Mouse (Mus musculus) embryonic facial prominence, embryonic 15.5 days (tissue): Measurements from ENCODE around the gene Emilin2. TPM values are rescaled to one million over a fixed set of nuclear protein-coding genes. Genes with fewer than 3 reads are reported as not detected.
"Not testable (repeated sequence)": the region's sequence is repeated elsewhere in the genome, so short reads cannot be mapped to it uniquely, and the experiment has no call there.

Experiments
- ATAC-seq: fragments of 200-750 bp; cut with Nextera tagmentation; 2 replicates; pipeline ENCODE4 v1.8.0; 2017; ENCODE audit warnings: low read depth, moderate TSS enrichment; ENCODE audit not compliant: insufficient number of reproducible peaks, low FRiP score, low TSS enrichment
- H3K27ac ChIP-seq: fragments of 300-500 bp; sonication (generic); replicated peaks from 2 replicates; pipeline ENCODE4 v1.5.1; 2015; ENCODE audit warnings: mild to moderate bottlenecking, inconsistent platforms
- H3K27me3 ChIP-seq: fragments of 300-500 bp; sonication (generic); 2 replicates; pipeline ENCODE4 v1.6.1; 2015; ENCODE audit warnings: inconsistent platforms
- H3K36me3 ChIP-seq: fragments of 300-500 bp; sonication (generic); 2 replicates; pipeline ENCODE4 v1.6.1; 2015; ENCODE audit warnings: mild to moderate bottlenecking, inconsistent platforms
- H3K4me1 ChIP-seq: fragments of 300-500 bp; sonication (generic); 2 replicates; pipeline ENCODE4 v1.6.1; 2015; ENCODE audit warnings: inconsistent platforms
- H3K4me2 ChIP-seq: fragments of 300-500 bp; sonication (generic); replicated peaks from 2 replicates; pipeline ENCODE4 v1.6.1; 2015; ENCODE audit warnings: mild to moderate bottlenecking, inconsistent platforms
- H3K4me3 ChIP-seq: fragments of 300-500 bp; sonication (generic); replicated peaks from 2 replicates; pipeline ENCODE4 v1.5.1; 2015; ENCODE audit warnings: mild to moderate bottlenecking, inconsistent platforms
- H3K9ac ChIP-seq: fragments of 300-500 bp; sonication (generic); 2 replicates; pipeline ENCODE4 v1.6.1; 2015; ENCODE audit warnings: inconsistent platforms
- H3K9me3 ChIP-seq: fragments of 300-500 bp; sonication (generic); replicated peaks from 2 replicates; pipeline ENCODE4 v1.6.1; 2016; ENCODE audit warnings: inconsistent platforms
- WGBS: fragments of 180-500 bp; shearing (Covaris S2); methylation state at CpG from one replicate; pipeline ENCODE4 v1.1.7; 2015; 5-methylcytosine and 5-hydroxymethylcytosine counted together
- polyA plus RNA-seq: library from polyadenylated mRNA; unstranded; fragments of >200 nt; fragmentation: Nextera tagmentation; extraction: Ambion mirVana; gene quantifications from 2 replicates; pipeline ENCODE4 v1.2.1, GENCODE M21; 2015

The Emilin2 gene
- 26.3 and 31.7 TPM in 2 replicates for polyA plus RNA-seq

GRCm38 (mm10) chr17:71311340-71312171, at the start of gene Emilin2:
Gene Emilin2 (minus strand): TSS chr17:71311978.
- Histone ChIP-seq H3K4me3 (peak within 1 kb of the TSS; percentile 64), H3K4me1 (peaks cover 21% of the 10 kb centered on the region), H3K9ac (peak within 1 kb of the TSS; percentile 64), H3K4me2 (peak within 1 kb of the TSS; percentile 99), H3K27me3 (peaks cover 33% of the 10 kb centered on the region), H3K9me3 (no peaks in the 10 kb centered on the region), H3K36me3 (no peaks in the 10 kb centered on the region), H3K27ac (peak within 1 kb of the TSS; percentile 83)
- WGBS: 9% methylated on average over 20 of the region's 20 CpGs
- no peak for ATAC-seq

- peaks cover 43% of the 10 kb centered on the region for H3K36me3 ChIP-seq
- H3K4me1 ChIP-seq: no peaks in the 10 kb centered on the region
Measured at GRCm38 (mm10) chr17:71355526-71355925, 43.7 kb upstream of the Emilin2 start.

DNA sequence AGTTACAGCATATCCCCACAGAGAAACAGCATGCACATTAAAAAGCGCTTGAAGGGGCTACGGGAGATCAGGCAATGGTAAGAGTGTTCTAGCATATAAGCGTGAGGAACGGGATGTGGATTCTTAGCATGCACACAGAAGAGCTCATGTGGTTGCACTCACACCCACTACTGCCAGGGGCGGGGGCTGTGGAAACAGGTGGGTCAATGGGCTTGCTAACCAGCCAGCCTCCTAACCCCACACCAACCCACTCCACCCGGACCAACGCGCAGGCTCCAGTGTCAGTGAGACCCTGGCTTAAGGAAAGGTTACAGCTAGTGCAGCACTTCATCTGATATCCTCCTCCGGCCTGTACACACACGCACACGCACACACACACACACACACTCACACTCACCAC, 42.4 kb upstream of the Emilin2 start:
- Histone ChIP-seq H3K27me3 (no peaks in the 10 kb centered on the region), H3K4me3 (no peak overlapping the region), H3K4me2 (no peak overlapping the region), H3K27ac (no peak overlapping the region), H3K9me3 (no peaks in the 10 kb centered on the region), H3K9ac (no peak overlapping the region), H3K4me1 (no peaks in the 10 kb centered on the region), H3K36me3 (peaks cover 41% of the 10 kb centered on the region)
- WGBS: 90% methylated on average over 11 of the region's 11 CpGs
- no peak for ATAC-seq

More at GRCm38 (mm10) chr17:71355526-71355925, 43.7 kb upstream of the Emilin2 start:
- Histone ChIP-seq H3K27me3 (no peaks in the 10 kb centered on the region), H3K9me3 (no peaks in the 10 kb centered on the region), H3K4me3 (no peak overlapping the region), H3K9ac (no peak overlapping the region), H3K27ac (no peak overlapping the region), H3K4me2 (no peak overlapping the region)
- WGBS: 59% methylated on average over 3 of the region's 3 CpGs
- ATAC-seq: no peak

- no peak overlapping the region for H3K4me2 ChIP-seq
- H3K4me3 ChIP-seq: no peak overlapping the region
- H3K4me1 ChIP-seq: no peaks in the 10 kb centered on the region
- H3K36me3 ChIP-seq: peaks cover 60% of the 10 kb centered on the region
- H3K27me3 ChIP-seq: no peaks in the 10 kb centered on the region
- no peaks in the 10 kb centered on the region for H3K9me3 ChIP-seq
- no peak for ATAC-seq
- 78% methylated on average over 3 of the region's 3 CpGs for WGBS
- H3K9ac ChIP-seq: no peak overlapping the region
- H3K27ac ChIP-seq: no peak overlapping the region
Measured at GRCm38 (mm10) chr17:71348188-71348587, 36.4 kb upstream of the Emilin2 start.

DNA sequence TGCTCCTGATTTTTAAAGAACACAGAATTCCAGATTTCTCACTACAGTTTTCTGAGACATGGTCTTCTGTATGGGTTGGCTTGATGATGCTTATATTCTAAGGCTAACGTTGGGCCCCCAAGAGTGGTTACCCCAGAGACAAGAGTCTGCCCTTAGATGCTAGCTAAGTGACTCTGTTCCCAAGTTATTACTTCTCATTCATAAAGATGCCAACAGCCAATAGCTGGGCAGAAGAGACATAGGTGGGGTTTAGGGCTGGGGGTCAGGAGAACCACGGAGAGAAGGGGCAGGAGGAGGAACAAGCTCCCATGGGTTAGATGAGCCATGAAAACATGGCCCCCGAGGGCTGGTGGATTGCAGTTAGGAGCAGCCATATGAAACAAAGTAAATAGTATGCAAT, 30.2 kb upstream of the Emilin2 start:
- H3K4me1 ChIP-seq: no peaks in the 10 kb centered on the region
- no peaks in the 10 kb centered on the region for H3K27me3 ChIP-seq
- no peak for ATAC-seq
- H3K9ac ChIP-seq: no peak overlapping the region
- H3K36me3 ChIP-seq: peaks cover 16% of the 10 kb centered on the region
- 74% methylated on average over 3 of the region's 3 CpGs for WGBS
- no peak overlapping the region for H3K4me3 ChIP-seq
- H3K27ac ChIP-seq: no peak overlapping the region
- no peak overlapping the region for H3K4me2 ChIP-seq
- H3K9me3 ChIP-seq: no peaks in the 10 kb centered on the region

DNA sequence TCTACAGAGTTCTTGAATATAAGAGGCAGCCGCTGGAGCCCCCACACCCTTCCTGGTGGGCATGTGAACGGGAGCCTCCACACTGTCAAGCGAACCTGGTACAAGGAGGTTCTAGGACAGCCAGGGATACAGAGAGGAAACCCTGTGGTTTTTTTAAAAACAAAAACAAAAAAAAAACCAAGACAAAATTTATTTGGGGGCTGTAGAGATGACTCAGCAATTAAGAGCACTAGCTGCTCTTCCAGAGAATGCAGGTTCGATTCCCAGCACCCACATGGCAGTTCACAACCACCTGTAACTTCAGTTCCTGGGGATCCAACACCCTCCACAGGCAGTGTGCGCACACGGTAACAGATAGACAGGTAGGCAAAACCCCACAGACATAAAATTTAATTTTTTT, 26.8 kb upstream of the Emilin2 start:
- Histone ChIP-seq H3K9me3 (no peaks in the 10 kb centered on the region), H3K4me3 (no peak overlapping the region), H3K27me3 (no peaks in the 10 kb centered on the region), H3K27ac (no peak overlapping the region), H3K4me1 (no peaks in the 10 kb centered on the region), H3K36me3 (peaks cover 5% of the 10 kb centered on the region), H3K9ac (no peak overlapping the region), H3K4me2 (no peak overlapping the region)
- ATAC-seq: no peak
- WGBS: 95% methylated on average over 6 of the region's 6 CpGs

- no peaks in the 10 kb centered on the region for H3K36me3 ChIP-seq
- no peaks in the 10 kb centered on the region for H3K4me1 ChIP-seq
- no peak overlapping the region for H3K4me3 ChIP-seq
- no peaks in the 10 kb centered on the region for H3K9me3 ChIP-seq
- no peaks in the 10 kb centered on the region for H3K27me3 ChIP-seq
- H3K9ac ChIP-seq: no peak overlapping the region
- ATAC-seq: no peak
- WGBS: 91% methylated on average over 9 of the region's 9 CpGs
- no peak overlapping the region for H3K27ac ChIP-seq
- no peak overlapping the region for H3K4me2 ChIP-seq
Measured at GRCm38 (mm10) chr17:71337546-71337945, 25.8 kb upstream of the Emilin2 start.

DNA sequence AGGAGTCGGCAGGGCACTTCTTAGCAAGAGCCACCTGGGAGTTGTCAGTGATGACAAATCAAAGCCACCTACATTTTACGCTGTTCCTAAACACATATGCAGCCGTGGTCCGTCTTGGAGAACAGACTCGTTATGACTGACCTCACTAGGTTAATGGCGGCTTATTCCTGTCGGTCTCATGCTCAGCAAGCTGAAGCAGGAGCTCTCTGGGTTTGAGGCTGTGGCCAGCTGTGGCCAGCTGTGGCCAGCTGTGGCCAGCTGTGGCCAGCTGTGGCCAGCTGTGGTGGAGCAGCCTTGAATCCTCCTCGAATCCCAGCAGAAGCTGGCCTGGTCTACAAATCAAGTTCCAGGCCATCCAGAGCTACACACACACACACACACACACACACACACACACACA, 24.6 kb upstream of the Emilin2 start:
- no peak overlapping the region for H3K4me3 ChIP-seq
- ATAC-seq: no peak

DNA sequence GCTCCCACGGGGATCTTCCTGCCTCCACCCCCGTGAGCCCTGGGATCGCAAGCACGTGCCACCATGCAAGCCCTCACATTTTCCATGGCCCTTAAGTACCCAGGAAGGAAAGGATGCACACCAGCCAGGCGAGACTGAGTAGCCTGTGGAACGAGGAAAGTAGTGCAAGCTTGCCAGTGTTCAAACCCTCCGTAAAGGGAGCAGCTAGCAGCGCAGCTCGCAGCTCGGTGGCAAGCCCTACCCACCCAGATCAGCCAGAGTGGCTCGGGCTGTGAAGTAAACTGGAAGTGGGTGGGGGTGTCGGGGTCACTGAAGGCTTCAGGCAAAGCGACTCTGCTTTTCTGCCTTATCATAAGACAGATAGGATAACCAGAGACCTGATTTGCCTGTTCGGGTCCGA, 20.5 kb upstream of the Emilin2 start:
- Histone ChIP-seq H3K36me3 (no peaks in the 10 kb centered on the region), H3K4me3 (no peak overlapping the region), H3K4me2 (no peak overlapping the region), H3K27ac (no peak overlapping the region), H3K4me1 (no peaks in the 10 kb centered on the region), H3K27me3 (no peaks in the 10 kb centered on the region), H3K9ac (no peak overlapping the region), H3K9me3 (no peaks in the 10 kb centered on the region)
- no peak for ATAC-seq
- WGBS: 59% methylated on average over 15 of the region's 15 CpGs

More for the DNA sequence above, 24.6 kb upstream of the Emilin2 start:
- Histone ChIP-seq H3K4me1 (no peaks in the 10 kb centered on the region), H3K4me2 (no peak overlapping the region), H3K27me3 (no peaks in the 10 kb centered on the region), H3K27ac (no peak overlapping the region), H3K9me3 (no peaks in the 10 kb centered on the region), H3K36me3 (no peaks in the 10 kb centered on the region), H3K9ac (no peak overlapping the region)
- 65% methylated on average over 8 of the region's 8 CpGs for WGBS

DNA sequence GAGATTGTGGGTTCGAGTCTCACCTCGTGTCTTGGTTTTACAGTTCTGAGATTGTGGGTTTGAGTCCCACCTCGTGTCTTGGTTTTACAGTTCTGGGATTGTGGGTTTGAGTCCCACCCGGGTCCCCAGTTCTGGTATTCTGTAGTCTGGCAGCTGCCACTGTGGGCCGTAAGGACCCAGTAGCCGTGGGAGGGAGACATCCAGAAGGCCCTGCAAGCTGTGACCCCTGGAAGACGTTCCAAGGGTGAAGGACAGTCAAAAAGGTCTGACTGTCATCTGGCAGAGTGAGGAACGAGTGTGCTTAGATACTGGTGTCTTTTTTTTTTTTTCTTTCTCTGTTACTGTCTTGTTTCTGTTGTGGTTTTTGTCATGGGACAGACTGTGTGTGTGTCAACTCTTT, 9.0 kb upstream of the Emilin2 start:
- WGBS: 87% methylated on average over 8 of the region's 8 CpGs
- H3K27me3 ChIP-seq, H3K9me3 ChIP-seq, H3K36me3 ChIP-seq, H3K4me2 ChIP-seq, H3K9ac ChIP-seq, H3K4me3 ChIP-seq, ATAC-seq, H3K27ac ChIP-seq, H3K4me1 ChIP-seq: not testable (repeated sequence)

DNA sequence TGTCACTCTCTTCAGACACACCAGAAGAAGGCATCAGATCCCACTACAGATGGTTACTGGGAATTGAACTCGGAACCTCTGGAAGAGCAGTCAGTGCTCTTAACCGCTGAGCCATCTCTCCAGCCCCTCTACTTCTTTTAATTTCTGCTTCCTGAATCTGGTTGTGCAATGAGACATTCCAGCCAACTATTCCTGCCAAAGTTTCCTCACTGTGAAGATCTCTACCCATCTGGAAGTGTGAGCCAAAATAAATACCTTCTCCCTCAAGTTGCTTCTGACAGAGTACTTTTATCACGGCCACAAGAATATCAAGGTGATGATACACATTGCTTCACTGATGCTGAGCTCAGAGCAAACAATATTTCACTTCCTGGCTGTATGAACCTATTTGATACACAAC, 7.6 kb upstream of the Emilin2 start:
- no peaks in the 10 kb centered on the region for H3K9me3 ChIP-seq
- H3K4me1 ChIP-seq: no peaks in the 10 kb centered on the region
- no peaks in the 10 kb centered on the region for H3K36me3 ChIP-seq
- H3K4me3 ChIP-seq: no peak overlapping the region
- 91% methylated on average over 3 of the region's 3 CpGs for WGBS
- no peaks in the 10 kb centered on the region for H3K27me3 ChIP-seq
- no peak for ATAC-seq
- no peak overlapping the region for H3K4me2 ChIP-seq
- no peak overlapping the region for H3K9ac ChIP-seq
- no peak overlapping the region for H3K27ac ChIP-seq

GRCm38 (mm10) chr17:71317571-71317970, 5.8 kb upstream of the Emilin2 start:
- WGBS: 82% methylated on average over 4 of the region's 4 CpGs
- Histone ChIP-seq H3K4me3 (no peak overlapping the region), H3K27me3 (0 out of 2 replicates have a peak, but pooled peaks cover 4% of the 10 kb centered on the region), H3K9me3 (no peaks in the 10 kb centered on the region), H3K4me2 (no peak overlapping the region), H3K4me1 (no peaks in the 10 kb centered on the region), H3K27ac (no peak overlapping the region), H3K36me3 (no peaks in the 10 kb centered on the region), H3K9ac (no peak overlapping the region)
- ATAC-seq: no peak
